Mouse (Mus musculus) forebrain, embryonic 16.5 days (tissue): Measurements from ENCODE around the gene E330021D16Rik. TPM values are rescaled to one million over a fixed set of nuclear protein-coding genes. Genes with fewer than 3 reads are reported as not detected.

Experiments used
- ATAC-seq: fragments of 200-750 bp; cut with Nextera tagmentation; 2 replicates; pipeline ENCODE4 v1.8.0; 2017; ENCODE audit warnings: mild to moderate bottlenecking, moderate library complexity
- H3K27ac ChIP-seq: fragments of 300-500 bp; sonication (generic); 2 replicates; pipeline ENCODE4 v1.5.1; 2014; ENCODE audit warnings: low read length, control low read depth
- H3K27me3 ChIP-seq: fragments of 300-500 bp; sonication (generic); replicated peaks from 2 replicates; pipeline ENCODE4 v1.6.1; 2014; ENCODE audit warnings: low read length; ENCODE audit not compliant: control insufficient read depth, insufficient read depth
- H3K36me3 ChIP-seq: fragments of 300-500 bp; sonication (generic); 2 replicates; pipeline ENCODE4 v1.6.1; 2014; ENCODE audit not compliant: control insufficient read depth, insufficient read depth
- H3K4me1 ChIP-seq: fragments of 300-500 bp; sonication (generic); replicated peaks from 2 replicates; pipeline ENCODE4 v1.6.1; 2014; ENCODE audit warnings: low read length; ENCODE audit not compliant: control insufficient read depth, insufficient read depth
- H3K4me2 ChIP-seq: fragments of 300-500 bp; sonication (generic); 2 replicates; pipeline ENCODE4 v1.6.1; 2014; ENCODE audit warnings: mild to moderate bottlenecking, low read length, control low read depth
- H3K4me3 ChIP-seq: fragments of 300-500 bp; sonication (generic); replicated peaks from 2 replicates; pipeline ENCODE4 v1.5.1; 2014; ENCODE audit warnings: mild to moderate bottlenecking, low read length, control low read depth
- H3K9ac ChIP-seq: fragments of 300-500 bp; sonication (generic); replicated peaks from 2 replicates; pipeline ENCODE4 v1.6.1; 2014; ENCODE audit warnings: low read depth, low read length, control low read depth
- H3K9me3 ChIP-seq: fragments of 300-500 bp; sonication (generic); 2 replicates; pipeline ENCODE4 v1.6.1; 2016; ENCODE audit warnings: low read length; ENCODE audit not compliant: control insufficient read depth
- WGBS: fragments of 180-500 bp; shearing (Covaris S2); extraction: QIAGEN DNeasy Blood & Tissue Kit; methylation state at CpG from one replicate; pipeline ENCODE4 v1.1.7; 2014; 5-methylcytosine and 5-hydroxymethylcytosine counted together
- polyA plus RNA-seq: library from polyadenylated mRNA; unstranded; fragments of >200 nt; fragmentation: Nextera tagmentation; extraction: Ambion mirVana; gene quantifications from 2 replicates; pipeline ENCODE4 v1.2.1, GENCODE M21; 2015

E330021D16Rik gene
- polyA plus RNA-seq, 1 experiment from 2014 or later = not detected

DNA sequence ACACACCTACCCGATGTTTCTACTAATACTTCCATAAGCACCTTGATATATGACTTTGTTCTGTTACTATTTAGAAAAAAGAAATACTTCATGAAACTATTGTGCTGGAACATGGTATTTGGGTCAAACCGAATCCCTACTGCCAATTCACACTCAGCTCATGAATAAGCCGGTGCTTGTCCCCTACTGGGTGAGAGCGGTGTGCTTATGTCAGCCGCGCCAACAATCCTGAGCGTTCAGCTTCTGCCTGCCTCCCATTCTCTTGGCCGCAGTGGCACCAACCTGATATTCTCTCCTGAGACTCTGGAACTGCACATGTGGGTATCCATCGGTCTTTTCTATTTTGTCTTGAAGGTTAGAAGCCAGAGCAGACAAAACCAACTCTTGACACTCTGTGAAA, 18.5 kb downstream of the E330021D16Rik start:
- Histone ChIP-seq H3K4me3 (no peak overlapping the region), H3K4me1 (no peaks in the 10 kb centered on the region), H3K27ac (no peak overlapping the region), H3K4me2 (no peak overlapping the region), H3K36me3 (no peaks in the 10 kb centered on the region), H3K9ac (no peak overlapping the region), H3K9me3 (no peaks in the 10 kb centered on the region; the same call in 1 of the 2 replicates), H3K27me3 (no peaks in the 10 kb centered on the region)
- WGBS = 92% methylated on average over 9 of the region's 9 CpGs
- ATAC-seq = no peak

DNA sequence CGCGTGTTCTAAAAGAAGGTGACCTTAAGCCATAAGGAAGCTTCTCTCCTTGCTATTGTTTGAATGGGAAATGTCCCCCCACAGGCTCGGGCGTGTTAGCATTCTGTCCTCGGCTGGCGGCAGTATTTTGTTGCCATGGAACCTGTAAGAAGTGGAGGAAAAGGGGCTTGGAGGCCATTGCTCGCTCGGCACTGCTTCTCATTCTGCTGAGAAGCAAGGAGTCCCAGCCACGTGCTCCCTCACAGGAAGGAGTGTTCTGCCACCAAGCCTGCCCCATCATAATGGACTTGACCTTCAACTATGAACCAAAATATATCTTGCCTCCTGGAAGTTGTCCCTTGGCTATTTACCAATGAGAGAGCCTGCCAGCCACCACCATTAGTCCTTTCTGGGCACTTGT, 25.1 kb downstream of the E330021D16Rik start:
- Histone ChIP-seq H3K4me2 (no peak overlapping the region), H3K4me1 (no peaks in the 10 kb centered on the region), H3K27ac (no peak overlapping the region), H3K27me3 (no peaks in the 10 kb centered on the region), H3K4me3 (no peak overlapping the region), H3K9me3 (no peaks in the 10 kb centered on the region; the same call in 1 of the 2 replicates), H3K36me3 (no peaks in the 10 kb centered on the region), H3K9ac (no peak overlapping the region)
- ATAC-seq = no peak
- 39% methylated on average over 9 of the region's 9 CpGs for WGBS

DNA sequence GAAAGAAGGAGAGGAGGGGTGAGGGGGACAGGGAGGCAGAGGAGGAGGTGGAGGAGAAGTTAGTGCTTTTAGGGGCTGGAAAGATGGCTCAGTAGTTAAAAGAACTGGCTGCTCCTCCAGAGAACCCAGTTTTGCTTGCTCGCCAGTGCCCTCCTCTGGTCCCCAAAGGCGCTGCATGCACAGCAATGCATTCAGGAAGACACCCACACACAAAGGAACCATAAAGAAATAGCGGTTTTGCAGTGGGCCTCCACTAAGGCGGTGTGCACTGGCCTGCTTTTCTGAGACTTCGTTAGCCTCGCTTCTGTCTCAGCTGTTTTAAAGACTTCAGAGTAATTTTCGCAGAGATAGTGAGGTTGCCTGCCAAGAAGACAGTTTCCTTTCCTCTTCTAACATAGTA, 30.1 kb downstream of the E330021D16Rik start:
- Histone ChIP-seq H3K4me3 (no peak overlapping the region), H3K36me3 (no peaks in the 10 kb centered on the region), H3K27ac (no peak overlapping the region), H3K9ac (no peak overlapping the region), H3K27me3 (no peaks in the 10 kb centered on the region), H3K4me2 (no peak overlapping the region), H3K4me1 (no peaks in the 10 kb centered on the region), H3K9me3 (no peaks in the 10 kb centered on the region)
- 73% methylated on average over 7 of the region's 7 CpGs for WGBS
- ATAC-seq = no peak

- Histone ChIP-seq H3K36me3 (no peaks in the 10 kb centered on the region), H3K4me3 (no peak overlapping the region), H3K27ac (no peak overlapping the region), H3K27me3 (no peaks in the 10 kb centered on the region), H3K4me2 (no peak overlapping the region), H3K4me1 (no peaks in the 10 kb centered on the region), H3K9me3 (no peaks in the 10 kb centered on the region), H3K9ac (no peak overlapping the region)
- WGBS = 90% methylated on average over 3 of the region's 3 CpGs
- ATAC-seq = no peak
Measured at GRCm38 (mm10) chr6:136383218-136383617, 32.2 kb downstream of the E330021D16Rik start.

DNA sequence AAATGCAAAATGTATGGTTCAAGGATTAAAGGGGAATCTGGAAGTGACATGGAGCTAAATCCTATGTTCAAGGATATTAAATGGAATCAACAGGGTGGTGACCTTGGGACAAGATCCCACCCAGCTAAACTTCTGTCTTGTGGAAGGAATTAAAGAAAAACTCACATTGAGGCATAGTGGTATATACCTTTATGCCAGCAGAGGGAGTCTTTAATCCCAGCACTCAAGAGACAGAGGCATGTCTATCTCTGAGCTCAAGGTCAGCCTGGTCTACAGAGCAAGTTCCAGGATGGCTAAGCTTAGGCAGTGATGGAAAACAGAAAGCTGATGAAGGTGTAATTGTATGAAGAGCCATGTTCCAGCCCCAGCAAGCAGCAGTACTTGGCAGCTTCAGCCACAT, 39.3 kb downstream of the E330021D16Rik start:
- Histone ChIP-seq H3K27ac (no peak overlapping the region), H3K9me3 (no peaks in the 10 kb centered on the region), H3K4me1 (no peaks in the 10 kb centered on the region), H3K4me2 (no peak overlapping the region), H3K27me3 (no peaks in the 10 kb centered on the region), H3K4me3 (no peak overlapping the region), H3K9ac (no peak overlapping the region), H3K36me3 (no peaks in the 10 kb centered on the region)
- no peak for ATAC-seq

- H3K9me3 ChIP-seq = no peaks in the 10 kb centered on the region
- H3K4me2 ChIP-seq = no peak overlapping the region
- no peak overlapping the region for H3K4me3 ChIP-seq
- WGBS = 66% methylated on average over 12 of the region's 12 CpGs
- peak; percentile 82 for ATAC-seq
- H3K27me3 ChIP-seq = no peaks in the 10 kb centered on the region
- H3K4me1 ChIP-seq = peaks cover 10% of the 10 kb centered on the region
- 0 out of 2 replicates have a peak overlapping the region, but pooled peaks have one; percentile 20 for H3K27ac ChIP-seq
- H3K36me3 ChIP-seq = no peaks in the 10 kb centered on the region
- no peak overlapping the region for H3K9ac ChIP-seq
Measured at GRCm38 (mm10) chr6:136364430-136365098, 50.8 kb downstream of the E330021D16Rik start.

- no peaks in the 10 kb centered on the region for H3K9me3 ChIP-seq
- ATAC-seq = no peak
- H3K4me1 ChIP-seq = peaks cover 10% of the 10 kb centered on the region
- no peak overlapping the region for H3K4me3 ChIP-seq
- H3K4me2 ChIP-seq = no peak overlapping the region
- H3K27ac ChIP-seq = no peak overlapping the region
- WGBS = 61% methylated on average over 4 of the region's 4 CpGs
- no peaks in the 10 kb centered on the region for H3K36me3 ChIP-seq
- no peaks in the 10 kb centered on the region for H3K27me3 ChIP-seq
- no peak overlapping the region for H3K9ac ChIP-seq
Measured at GRCm38 (mm10) chr6:136364008-136364407, 51.4 kb downstream of the E330021D16Rik start.

- no peak overlapping the region for H3K4me3 ChIP-seq
- H3K27ac ChIP-seq = no peak overlapping the region
- H3K4me1 ChIP-seq = peaks cover 10% of the 10 kb centered on the region
- no peaks in the 10 kb centered on the region for H3K36me3 ChIP-seq
- no peaks in the 10 kb centered on the region for H3K27me3 ChIP-seq
- no peaks in the 10 kb centered on the region for H3K9me3 ChIP-seq
- 83% methylated on average over 8 of the region's 8 CpGs for WGBS
- no peak overlapping the region for H3K9ac ChIP-seq
- H3K4me2 ChIP-seq = no peak overlapping the region
- no peak for ATAC-seq
Measured at GRCm38 (mm10) chr6:136363313-136363712, 52.1 kb downstream of the E330021D16Rik start.

GRCm38 (mm10) chr6:136358471-136358870, 56.9 kb downstream of the E330021D16Rik start:
- no peaks in the 10 kb centered on the region for H3K9me3 ChIP-seq
- H3K9ac ChIP-seq = no peak overlapping the region
- no peaks in the 10 kb centered on the region for H3K36me3 ChIP-seq
- ATAC-seq = no peak
- WGBS = 64% methylated on average over 5 of the region's 5 CpGs
- H3K27me3 ChIP-seq = no peaks in the 10 kb centered on the region
- 0 out of 2 replicates have a peak, but pooled peaks cover 1% of the 10 kb centered on the region for H3K4me1 ChIP-seq
- H3K4me2 ChIP-seq = no peak overlapping the region
- no peak overlapping the region for H3K4me3 ChIP-seq
- H3K27ac ChIP-seq = no peak overlapping the region
